Mouse (Mus musculus): ENCODE measurements at regions not wholly inside any gene's neighbourhood (a gene's known extent, or its start where the extent isn't known, plus 50 kb on each side); places are given as distances from the start of the nearest gene placed in this dataset.

DNA sequence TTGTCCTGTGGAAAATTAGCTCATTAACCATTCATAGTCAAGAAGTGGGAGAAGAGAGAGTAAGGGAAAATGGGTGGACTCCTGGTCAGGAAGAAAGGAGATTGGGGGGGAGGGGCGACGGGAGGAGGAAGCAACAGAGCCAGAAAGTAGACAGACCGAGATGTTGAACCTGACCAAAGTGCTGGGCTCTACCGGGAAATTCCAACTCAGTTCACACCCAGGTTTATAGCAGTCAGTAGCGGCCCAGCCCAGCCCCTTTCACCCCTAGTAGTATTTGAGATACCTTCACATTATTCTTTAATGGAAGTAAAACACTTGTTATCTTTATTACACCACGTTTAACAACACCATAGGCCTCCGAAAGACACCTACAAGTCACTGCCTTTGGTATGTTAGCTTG lies 158.2 kb downstream of the Hibadh start:
- TF ChIP-seq CTCF (IDR thresholded peaks at IDR 0.05; ENCODE audit: low read depth) (no peak), EP300 (IDR thresholded peaks at IDR 0.05; ENCODE audit: low read depth) (no peak)
